Mouse (Mus musculus) cerebellum, adult 2 months (tissue): ENCODE results near the gene Gpc6. TPM values are rescaled to one million over a fixed set of nuclear protein-coding genes. Genes with fewer than 3 reads are reported as not detected.

ENCODE experiments used
- DNase-seq, 2 experiments: peaks; one replicate each; pipeline ENCODE4 v3.0.0; 2021
- H3K27ac ChIP-seq: fragments of 200-500 bp; 2 replicates; pipeline ENCODE4 v1.5.1; 2012; ENCODE audit warnings: low read length, control low read depth, inconsistent platforms; ENCODE audit not compliant: insufficient read depth
- H3K27me3 ChIP-seq: fragments of 200-500 bp; 2 replicates; pipeline ENCODE4 v1.6.1; 2012; ENCODE audit warnings: inconsistent platforms, mild to moderate bottlenecking, low read length, moderate library complexity; ENCODE audit not compliant: control insufficient read depth, insufficient read depth
- H3K4me1 ChIP-seq: fragments of 200-500 bp; 2 replicates; pipeline ENCODE4 v1.6.1; 2011; ENCODE audit warnings: low read length; ENCODE audit not compliant: control insufficient read depth, insufficient read depth
- H3K4me3 ChIP-seq: fragments of 200-500 bp; replicated peaks from 2 replicates; pipeline ENCODE3; 2011; ENCODE audit warnings: mild to moderate bottlenecking, low read depth, low read length, control low read depth; ENCODE audit not compliant: insufficient read depth
- CTCF ChIP-seq: fragments of 200-500 bp; IDR thresholded peaks from 2 replicates; pipeline ENCODE4 v1.5.1; 2011; ENCODE audit warnings: low read depth, mild to moderate bottlenecking, control low read depth, low read length, moderate library complexity, borderline replicate concordance; ENCODE audit not compliant: insufficient read depth
- POLR2A ChIP-seq: fragments of 200-500 bp; IDR thresholded peaks from 2 replicates; pipeline ENCODE4 v1.6.1; 2011; ENCODE audit warnings: low read length, control low read depth, borderline replicate concordance; ENCODE audit not compliant: insufficient read depth
- WGBS: fragments of 180-500 bp; shearing (Covaris S2); methylation state at CpG from one replicate; pipeline ENCODE4 v1.1.7; 2018; 5-methylcytosine and 5-hydroxymethylcytosine counted together
- polyA plus RNA-seq: library from polyadenylated mRNA; depleted of rRNA; stranded (reverse); fragments of >200 nt; gene quantifications from 2 replicates; pipeline ENCODE4 v1.2.3, GENCODE M21; 2012

Gpc6 gene
- polyA plus RNA-seq, 1 experiment = 5.3 TPM

- Histone ChIP-seq H3K4me1 (no peaks in the 10 kb centered on the region), H3K27me3 (no peaks in the 10 kb centered on the region), H3K27ac (no peak overlapping the region), H3K4me3 (no peak overlapping the region)
- DNase-seq = no peak
- WGBS = 83% methylated on average over 3 of the region's 3 CpGs
- TF ChIP-seq CTCF = no peak
- TF ChIP-seq POLR2A = no peak
These were observed 83.7 kb downstream of the Gpc6 start for GRCm38 (mm10) chr14:117008781-117009180.

- TF ChIP-seq CTCF = no peak
- no peak for TF ChIP-seq POLR2A
- Histone ChIP-seq H3K4me3 (no peak overlapping the region), H3K4me1 (no peaks in the 10 kb centered on the region), H3K27me3 (no peaks in the 10 kb centered on the region), H3K27ac (no peak overlapping the region)
- 23% methylated on average over 1 of the region's 1 CpGs for WGBS
- no peak for DNase-seq
These were observed 87.9 kb downstream of the Gpc6 start for GRCm38 (mm10) chr14:117012969-117013368.

GRCm38 (mm10) chr14:117013554-117014117 is 88.5 kb downstream of the Gpc6 start:
- H3K4me3 ChIP-seq = no peak overlapping the region
- H3K27me3 ChIP-seq = no peaks in the 10 kb centered on the region
- no peak for TF ChIP-seq POLR2A
- TF ChIP-seq CTCF = no peak
- WGBS = 43% methylated on average over 3 of the region's 3 CpGs
- no peak for DNase-seq
- no peaks in the 10 kb centered on the region for H3K4me1 ChIP-seq
- H3K27ac ChIP-seq = no peak overlapping the region

- WGBS = 66% methylated on average over 4 of the region's 4 CpGs
- Histone ChIP-seq H3K27me3 (no peaks in the 10 kb centered on the region), H3K4me1 (no peaks in the 10 kb centered on the region), H3K4me3 (no peak overlapping the region), H3K27ac (no peak overlapping the region)
- no peak for DNase-seq
- TF ChIP-seq CTCF (no peak), POLR2A (no peak)
These were observed 90.3 kb downstream of the Gpc6 start for GRCm38 (mm10) chr14:117015333-117015922.

GRCm38 (mm10) chr14:117022180-117022799 is 97.2 kb downstream of the Gpc6 start:
- Histone ChIP-seq H3K4me3 (no peak overlapping the region), H3K4me1 (no peaks in the 10 kb centered on the region), H3K27ac (no peak overlapping the region), H3K27me3 (no peaks in the 10 kb centered on the region)
- 53% methylated on average over 5 of the region's 5 CpGs for WGBS
- no peak for DNase-seq
- TF ChIP-seq POLR2A = no peak

GRCm38 (mm10) chr14:117034146-117034545 is 109.0 kb downstream of the Gpc6 start:
- H3K27me3 ChIP-seq = no peaks in the 10 kb centered on the region
- no peaks in the 10 kb centered on the region for H3K4me1 ChIP-seq
- no peak for DNase-seq
- no peak for TF ChIP-seq POLR2A
- no peak for TF ChIP-seq CTCF
- WGBS = 56% methylated on average over 4 of the region's 4 CpGs
- H3K4me3 ChIP-seq = no peak overlapping the region
- H3K27ac ChIP-seq = no peak overlapping the region

- Histone ChIP-seq H3K27me3 (no peaks in the 10 kb centered on the region), H3K27ac (no peak overlapping the region), H3K4me1 (no peaks in the 10 kb centered on the region), H3K4me3 (no peak overlapping the region)
- no peak for DNase-seq
- TF ChIP-seq CTCF (no peak), POLR2A (no peak)
- 29% methylated on average over 5 of the region's 5 CpGs for WGBS
These were observed 115.9 kb downstream of the Gpc6 start for GRCm38 (mm10) chr14:117041017-117041416.

GRCm38 (mm10) chr14:117048951-117049350 is 123.8 kb downstream of the Gpc6 start:
- TF ChIP-seq CTCF (no peak), POLR2A (no peak)
- no peak overlapping the region for H3K4me3 ChIP-seq
- H3K4me1 ChIP-seq = no peaks in the 10 kb centered on the region
- no peaks in the 10 kb centered on the region for H3K27me3 ChIP-seq
- no peak for DNase-seq
- WGBS = 83% methylated on average over 2 of the region's 2 CpGs
- H3K27ac ChIP-seq = no peak overlapping the region
